Mouse (Mus musculus) small intestine, adult 2 months (tissue): Measurements from ENCODE around the gene Naaladl2.
"Not testable (repeated sequence)": the region's sequence is repeated elsewhere in the genome, so short reads cannot be mapped to it uniquely, and the experiment has no call there.

Experiments used
- CTCF ChIP-seq: fragments of 200-500 bp; IDR thresholded peaks from 2 replicates; pipeline ENCODE4 v1.5.1; 2012; ENCODE audit warnings: low read depth, mild to moderate bottlenecking, control low read depth, inconsistent platforms, low read length, moderate library complexity, mixed read lengths; ENCODE audit not compliant: insufficient replicate concordance, insufficient read length; ENCODE audit errors: extremely low read depth
- POLR2A ChIP-seq: fragments of 200-500 bp; IDR thresholded peaks from 2 replicates; pipeline ENCODE4 v1.6.1; 2012; ENCODE audit warnings: low read depth, mild to moderate bottlenecking, control low read depth, inconsistent platforms, low read length, moderate library complexity

GRCm38 (mm10) chr3:25006802-25007201 lies 137.3 kb downstream of the Naaladl2 start:
- TF ChIP-seq CTCF, POLR2A: not testable (repeated sequence)
